Mouse (Mus musculus) spleen, adult 2 months (tissue): ENCODE measurements around the gene Pdcd1lg2. TPM values are rescaled to one million over a fixed set of nuclear protein-coding genes. Genes with fewer than 3 reads are reported as not detected.
A peak's percentile ranks its signal among the peaks of the same experiment; 100 is the strongest.

Experiments used
- DNase-seq, 2 experiments: peaks; one replicate each; pipeline versions ENCODE4 v3.0.0 to v3.0.0-alpha.2; 2012 to 2021; ENCODE audit warnings: low spot score in 2 of 2, low read depth in 1 of 2
- H3K27ac ChIP-seq: fragments of 200-500 bp; 2 replicates; pipeline ENCODE4 v1.5.1; 2012; ENCODE audit warnings: low read length, inconsistent platforms; ENCODE audit not compliant: insufficient read depth
- H3K27me3 ChIP-seq: fragments of 200-500 bp; 2 replicates; pipeline ENCODE4 v1.6.1; 2012; ENCODE audit warnings: mild to moderate bottlenecking, moderate library complexity, low read length, inconsistent platforms; ENCODE audit not compliant: control insufficient read depth, insufficient read depth
- H3K36me3 ChIP-seq: fragments of 200-500 bp; 2 replicates; pipeline ENCODE4 v1.6.1; 2012; ENCODE audit warnings: mild to moderate bottlenecking, low read length, inconsistent platforms; ENCODE audit not compliant: control insufficient read depth, insufficient read depth
- H3K4me1 ChIP-seq: fragments of 200-500 bp; 2 replicates; pipeline ENCODE4 v1.6.1; 2011; ENCODE audit warnings: inconsistent platforms; ENCODE audit not compliant: control insufficient read depth, insufficient read depth, insufficient read length
- H3K4me3 ChIP-seq: fragments of 200-500 bp; 2 replicates; pipeline ENCODE4 v1.5.1; 2011; ENCODE audit warnings: mild to moderate bottlenecking, inconsistent platforms; ENCODE audit not compliant: insufficient read depth, insufficient read length; ENCODE audit errors: extremely low read depth
- CTCF ChIP-seq: fragments of 200-500 bp; IDR thresholded peaks from 2 replicates; pipeline ENCODE4 v1.5.1; 2011; ENCODE audit warnings: mild to moderate bottlenecking, inconsistent platforms; ENCODE audit not compliant: insufficient read depth, insufficient read length, insufficient replicate concordance; ENCODE audit errors: extremely low read depth
- POLR2A ChIP-seq: fragments of 200-500 bp; IDR thresholded peaks from 2 replicates; pipeline ENCODE4 v1.6.1; 2011; ENCODE audit warnings: low read depth, low read length, inconsistent platforms
- WGBS: fragments of 180-500 bp; shearing (Covaris S2); methylation state at CpG from one replicate; pipeline ENCODE4 v1.1.7; 2018; 5-methylcytosine and 5-hydroxymethylcytosine counted together
- polyA plus RNA-seq: library from polyadenylated mRNA; depleted of rRNA; stranded (reverse); fragments of >200 nt; gene quantifications from 2 replicates; pipeline ENCODE4 v1.2.3, GENCODE M21; 2012

Pdcd1lg2 gene
- polyA plus RNA-seq, 1 experiment: 1.0 TPM

DNA sequence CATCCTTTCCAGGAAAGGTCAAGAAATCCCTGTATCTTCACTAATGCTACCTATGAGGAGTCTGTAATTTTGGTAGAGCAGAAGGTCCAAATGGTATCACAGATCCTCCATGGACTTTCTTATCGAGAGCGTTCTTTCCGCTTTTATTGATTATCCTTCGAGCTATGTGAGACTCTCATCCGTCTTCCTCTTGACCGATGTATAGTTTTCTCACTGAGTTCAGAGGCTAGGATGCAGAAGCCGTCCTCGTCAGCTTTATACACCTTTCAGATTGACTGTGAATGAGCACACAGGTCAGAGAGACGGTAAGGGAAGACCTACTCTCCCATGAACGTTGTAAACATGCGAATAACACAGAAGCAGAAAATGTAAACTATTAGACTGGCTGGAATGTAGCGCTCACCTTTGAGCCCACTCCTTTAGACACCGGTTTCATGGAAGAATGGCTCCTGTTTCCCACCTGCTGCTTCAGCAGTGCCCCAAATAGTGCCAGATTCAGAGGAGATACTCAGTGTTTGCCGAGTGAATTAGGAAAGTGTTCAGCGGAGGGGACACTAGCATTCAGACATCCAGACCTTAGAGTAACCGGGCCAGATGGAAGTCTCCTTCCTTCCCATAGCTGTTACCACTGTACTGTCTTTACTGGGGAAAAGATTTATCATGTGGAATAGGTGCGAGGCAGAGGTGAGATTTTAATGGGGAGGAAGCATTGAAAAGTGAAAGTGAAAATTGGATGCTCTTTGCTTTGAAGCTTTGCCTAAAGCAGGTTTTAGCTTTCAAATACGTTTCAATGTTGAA is 39.2 kb upstream of the Pdcd1lg2 start:
- Histone ChIP-seq H3K4me1 (peaks cover 2% of the 10 kb centered on the region; the same call in 1 of the 2 replicates), H3K36me3 (peaks cover 16% of the 10 kb centered on the region), H3K27ac (peak overlapping the region; percentile 88), H3K27me3 (no peaks in the 10 kb centered on the region), H3K4me3 (peak overlapping the region; percentile 67)
- WGBS: 31% methylated on average over 18 of the region's 18 CpGs
- no peak for DNase-seq
- no peak for TF ChIP-seq CTCF
- TF ChIP-seq POLR2A: no peak

DNA sequence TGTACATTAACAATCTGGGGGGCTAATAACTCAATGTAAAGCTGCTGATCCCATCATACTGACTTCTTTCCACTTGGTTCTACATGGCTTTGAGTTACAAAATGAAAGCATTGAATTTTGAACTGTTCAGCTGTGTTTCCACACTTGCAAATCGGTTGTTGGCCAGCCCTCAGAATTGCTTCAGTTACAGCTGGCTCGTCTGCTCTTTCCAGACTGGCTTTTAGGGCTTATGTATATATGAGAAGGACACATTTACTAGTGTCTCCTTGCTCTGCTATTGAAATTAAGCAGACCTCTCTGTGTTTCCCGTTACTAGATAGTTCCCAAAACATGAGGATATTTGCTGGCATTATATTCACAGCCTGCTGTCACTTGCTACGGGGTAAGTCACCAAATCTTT is 38.6 kb upstream of the Pdcd1lg2 start:
- TF ChIP-seq POLR2A (no peak), CTCF (no peak)
- H3K36me3 ChIP-seq: peaks cover 19% of the 10 kb centered on the region
- peak overlapping the region; percentile 67 for H3K4me3 ChIP-seq
- WGBS: 6% methylated on average over 4 of the region's 4 CpGs
- no peaks in the 10 kb centered on the region for H3K27me3 ChIP-seq
- H3K4me1 ChIP-seq: peaks cover 2% of the 10 kb centered on the region; the same call in 1 of the 2 replicates
- H3K27ac ChIP-seq: peak overlapping the region; percentile 88
- DNase-seq: no peak

DNA sequence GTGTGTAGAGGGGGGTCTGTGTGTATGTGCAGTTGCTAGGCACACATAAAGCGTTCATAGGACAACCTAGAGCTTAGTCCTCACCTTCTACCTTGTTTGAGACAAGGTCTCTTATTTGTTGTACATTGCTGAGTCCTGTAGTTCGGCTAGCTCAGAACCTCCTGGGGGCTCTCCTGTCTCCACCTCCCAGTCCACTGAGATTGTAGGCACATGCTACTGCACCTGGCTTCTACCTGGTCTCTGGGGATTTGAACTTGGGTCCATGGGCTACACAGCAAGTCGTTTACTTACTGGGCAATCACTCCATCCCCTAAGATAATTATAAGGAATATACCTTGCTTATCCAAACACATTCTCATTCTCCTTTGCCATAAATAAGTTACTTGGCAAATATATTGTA is 38.1 kb upstream of the Pdcd1lg2 start:
- H3K36me3 ChIP-seq: peaks cover 19% of the 10 kb centered on the region
- 51% methylated on average over 3 of the region's 3 CpGs for WGBS
- TF ChIP-seq CTCF (no peak), POLR2A (no peak)
- H3K4me1 ChIP-seq: peaks cover 2% of the 10 kb centered on the region; the same call in 1 of the 2 replicates
- no peak overlapping the region for H3K4me3 ChIP-seq
- no peak for DNase-seq
- H3K27me3 ChIP-seq: no peaks in the 10 kb centered on the region
- no peak overlapping the region; the same call in 1 of the 2 replicates for H3K27ac ChIP-seq

DNA sequence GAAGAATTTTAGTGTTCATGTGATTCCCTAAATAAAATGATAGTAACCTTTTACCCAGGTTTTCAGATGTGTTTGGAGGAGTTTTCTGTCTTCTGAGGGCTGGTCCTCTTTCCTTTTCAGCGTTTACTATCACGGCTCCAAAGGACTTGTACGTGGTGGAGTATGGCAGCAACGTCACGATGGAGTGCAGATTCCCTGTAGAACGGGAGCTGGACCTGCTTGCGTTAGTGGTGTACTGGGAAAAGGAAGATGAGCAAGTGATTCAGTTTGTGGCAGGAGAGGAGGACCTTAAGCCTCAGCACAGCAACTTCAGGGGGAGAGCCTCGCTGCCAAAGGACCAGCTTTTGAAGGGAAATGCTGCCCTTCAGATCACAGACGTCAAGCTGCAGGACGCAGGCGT is 37.3 kb upstream of the Pdcd1lg2 start:
- H3K36me3 ChIP-seq: peaks cover 19% of the 10 kb centered on the region
- no peak for DNase-seq
- H3K27me3 ChIP-seq: no peaks in the 10 kb centered on the region
- H3K27ac ChIP-seq: no peak overlapping the region
- no peak overlapping the region for H3K4me3 ChIP-seq
- 94% methylated on average over 11 of the region's 11 CpGs for WGBS
- TF ChIP-seq POLR2A (no peak), CTCF (no peak)
- peaks cover 2% of the 10 kb centered on the region; the same call in 1 of the 2 replicates for H3K4me1 ChIP-seq

DNA sequence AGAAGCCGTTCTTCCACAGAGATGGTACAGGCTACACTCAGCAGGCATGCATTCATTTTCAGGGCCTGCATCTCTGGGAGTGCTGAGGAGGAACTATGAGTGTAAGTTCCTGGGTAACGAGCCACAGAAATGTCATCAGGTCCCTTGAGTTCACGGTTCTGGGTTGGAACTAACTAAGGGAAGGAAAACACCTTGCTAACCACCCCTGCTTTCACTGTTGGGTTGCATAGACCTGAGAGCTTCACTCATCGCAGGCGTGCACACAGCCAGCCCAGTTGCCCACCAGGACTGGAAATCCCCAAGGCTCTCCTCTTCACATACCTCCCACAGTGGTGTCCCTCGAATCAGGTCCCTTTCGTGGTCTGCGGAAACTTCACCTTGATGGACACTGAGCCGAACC is 35.8 kb upstream of the Pdcd1lg2 start:
- 79% methylated on average over 9 of the region's 9 CpGs for WGBS
- no peak overlapping the region for H3K4me3 ChIP-seq
- TF ChIP-seq POLR2A: no peak
- H3K27ac ChIP-seq: no peak overlapping the region
- H3K27me3 ChIP-seq: no peaks in the 10 kb centered on the region
- H3K36me3 ChIP-seq: peaks cover 23% of the 10 kb centered on the region
- DNase-seq: no peak
- H3K4me1 ChIP-seq: peaks cover 2% of the 10 kb centered on the region; the same call in 1 of the 2 replicates

DNA sequence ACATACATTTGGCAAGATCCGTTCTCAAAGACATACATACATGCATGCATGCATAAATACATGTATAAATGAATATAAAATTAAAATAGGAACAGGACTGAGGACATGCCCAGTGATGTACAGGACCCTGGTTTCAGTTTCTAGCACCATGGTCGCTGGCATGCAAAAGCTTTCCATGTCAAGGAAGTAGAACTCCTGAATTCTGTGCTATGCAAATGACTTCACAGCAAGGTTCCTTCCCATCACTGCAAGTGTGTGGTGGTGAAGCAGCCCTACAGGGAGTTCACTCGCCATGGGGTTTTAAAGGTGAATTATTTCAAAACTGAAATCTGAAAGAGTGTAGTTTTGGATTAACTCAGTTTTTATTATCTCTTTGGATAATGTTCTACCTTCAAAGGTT is 34.3 kb upstream of the Pdcd1lg2 start:
- Histone ChIP-seq H3K4me3 (no peak overlapping the region), H3K27me3 (no peaks in the 10 kb centered on the region), H3K36me3 (peaks cover 28% of the 10 kb centered on the region), H3K27ac (no peak overlapping the region), H3K4me1 (peaks cover 2% of the 10 kb centered on the region; the same call in 1 of the 2 replicates)
- TF ChIP-seq POLR2A (no peak), CTCF (no peak)
- WGBS: 72% methylated on average over 3 of the region's 3 CpGs
- DNase-seq: no peak

DNA sequence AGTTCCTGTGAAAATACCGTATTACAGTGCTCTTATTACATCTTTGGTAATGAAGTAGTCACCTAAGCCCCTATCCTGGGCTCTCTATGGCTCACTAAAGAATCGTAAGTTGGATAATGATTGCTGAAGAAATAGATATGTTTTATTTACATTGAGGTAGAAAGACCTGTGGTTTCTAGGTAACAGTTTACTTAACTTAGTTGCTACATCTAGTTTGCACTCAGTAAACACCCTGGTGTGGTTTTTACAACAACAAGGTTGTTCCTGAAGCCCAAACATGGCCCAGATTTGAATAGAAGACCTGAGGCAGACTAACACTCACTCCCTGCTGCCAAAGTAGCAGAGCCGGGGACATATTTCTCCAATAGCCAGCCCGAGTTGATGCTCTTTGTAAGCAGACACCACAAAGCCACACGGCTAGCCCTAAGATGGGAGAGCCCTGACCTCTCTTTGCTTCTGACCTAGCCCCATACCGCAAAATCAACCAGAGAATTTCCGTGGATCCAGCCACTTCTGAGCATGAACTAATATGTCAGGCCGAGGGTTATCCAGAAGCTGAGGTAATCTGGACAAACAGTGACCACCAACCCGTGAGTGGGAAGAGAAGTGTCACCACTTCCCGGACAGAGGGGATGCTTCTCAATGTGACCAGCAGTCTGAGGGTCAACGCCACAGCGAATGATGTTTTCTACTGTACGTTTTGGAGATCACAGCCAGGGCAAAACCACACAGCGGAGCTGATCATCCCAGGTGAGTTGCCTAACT is 30.7 kb upstream of the Pdcd1lg2 start:
- H3K4me3 ChIP-seq: no peak overlapping the region
- peaks cover 46% of the 10 kb centered on the region for H3K36me3 ChIP-seq
- DNase-seq: no peak
- TF ChIP-seq POLR2A: no peak
- WGBS: 91% methylated on average over 14 of the region's 14 CpGs
- H3K27ac ChIP-seq: no peak overlapping the region
- peaks cover 5% of the 10 kb centered on the region for H3K4me1 ChIP-seq
- H3K27me3 ChIP-seq: no peaks in the 10 kb centered on the region
